Mouse (Mus musculus): Measurements from ENCODE around the gene Aldh3b1. TPM values are rescaled to one million over a fixed set of nuclear protein-coding genes. Genes with fewer than 3 reads are reported as not detected.

Aldh3b1 gene
- total RNA-seq, 1 experiment from 2014 or later = 1.6 TPM

DNA sequence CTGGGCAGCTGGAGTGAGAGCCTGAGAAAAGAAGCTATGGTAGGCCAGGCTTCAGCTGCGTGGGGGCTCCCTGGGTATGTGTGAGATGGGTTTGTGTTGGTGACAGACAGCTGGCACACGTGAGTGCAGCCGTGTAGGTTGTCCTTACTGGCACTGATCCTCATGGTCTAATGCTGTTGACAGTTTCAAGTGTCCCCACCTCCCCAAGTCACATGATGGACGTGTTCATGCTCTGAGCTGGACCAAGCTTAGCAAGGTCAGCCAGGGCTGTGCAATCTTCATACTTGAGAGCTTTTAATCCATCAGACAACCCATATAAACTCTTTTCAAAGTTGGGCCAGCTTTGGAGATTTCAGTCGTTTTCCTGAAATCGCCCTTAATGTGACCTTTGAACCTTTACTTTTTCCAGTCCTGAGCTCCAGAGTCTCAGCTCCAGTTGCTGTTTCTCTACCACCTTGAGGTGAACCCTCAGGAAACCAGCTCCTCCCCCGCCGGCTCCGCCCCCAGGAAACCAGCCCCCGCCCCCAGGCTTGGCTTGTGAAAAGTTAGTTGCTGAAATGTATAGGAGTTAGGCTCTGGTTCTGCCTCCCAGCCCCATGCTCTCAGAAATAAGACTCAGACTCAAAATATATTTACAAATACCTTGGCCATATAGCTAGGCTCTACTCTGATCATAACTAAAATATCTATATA lies 16.4 kb upstream of the Aldh3b1 start:
- ATAC-seq (replicated peaks; ENCODE audit: low read depth, poor library complexity, severe bottlenecking) = 0 out of 2 replicates have a peak, but pooled peaks have one; percentile 31

DNA sequence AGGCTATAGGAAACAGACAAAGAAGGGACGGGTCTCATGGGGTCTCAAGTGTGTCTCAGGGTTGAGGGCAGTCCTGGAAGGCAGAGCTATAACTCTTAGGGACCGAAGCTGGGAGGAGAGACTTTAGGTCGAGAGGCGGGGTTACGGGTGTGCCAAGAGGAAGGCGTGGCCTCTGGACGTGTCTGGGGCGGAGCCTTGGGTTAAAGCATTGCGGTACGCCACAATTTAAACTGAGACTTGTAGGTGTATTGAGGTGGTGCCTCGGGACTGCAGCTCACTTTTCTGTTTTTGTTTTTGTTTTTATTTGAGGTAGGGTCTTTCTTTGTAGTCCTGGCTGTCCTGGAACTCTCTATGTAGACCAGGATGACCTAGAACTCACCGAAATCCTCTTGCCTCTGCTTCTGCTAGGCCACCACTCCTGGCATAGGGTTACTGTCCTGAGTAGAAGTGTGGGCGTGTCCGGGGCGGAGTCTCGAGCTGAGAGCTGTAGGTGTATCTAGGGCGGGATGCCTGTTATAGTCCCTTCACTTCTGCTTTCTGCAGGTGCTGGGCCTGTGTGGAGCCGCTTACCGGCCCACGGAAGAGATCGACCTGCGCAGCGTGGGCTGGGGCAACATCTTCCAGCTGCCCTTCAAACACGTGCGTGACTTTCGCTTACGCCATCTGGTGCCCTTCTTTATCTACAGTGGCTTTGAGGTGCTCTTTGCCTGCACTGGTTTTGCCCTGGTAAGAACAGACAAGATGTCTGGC lies 13.6 kb upstream of the Aldh3b1 start:
- ATAC-seq (replicated peaks; ENCODE audit: low read depth, poor library complexity, severe bottlenecking) = peak; percentile 68

DNA sequence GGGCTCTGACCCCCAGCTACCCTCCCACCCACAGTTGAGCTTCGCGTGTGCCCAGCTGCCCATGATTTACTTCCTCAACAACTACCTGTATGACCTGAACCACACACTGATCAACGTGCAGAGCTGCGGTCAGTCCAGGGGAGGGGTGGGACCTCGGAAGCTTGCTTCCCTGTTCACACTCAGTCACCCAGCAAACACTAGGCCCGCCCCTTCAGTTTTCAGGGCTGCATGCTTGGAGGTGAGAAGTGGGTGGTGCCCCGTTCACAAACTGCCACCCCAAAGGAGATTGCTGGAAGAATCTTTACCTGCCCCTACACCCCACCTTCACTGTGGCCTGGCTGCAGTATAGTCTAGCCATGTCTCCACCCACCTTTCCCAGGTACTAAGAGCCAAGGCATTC lies 12.7 kb upstream of the Aldh3b1 start:
- ATAC-seq (replicated peaks; ENCODE audit: low read depth, poor library complexity, severe bottlenecking) = no peak

DNA sequence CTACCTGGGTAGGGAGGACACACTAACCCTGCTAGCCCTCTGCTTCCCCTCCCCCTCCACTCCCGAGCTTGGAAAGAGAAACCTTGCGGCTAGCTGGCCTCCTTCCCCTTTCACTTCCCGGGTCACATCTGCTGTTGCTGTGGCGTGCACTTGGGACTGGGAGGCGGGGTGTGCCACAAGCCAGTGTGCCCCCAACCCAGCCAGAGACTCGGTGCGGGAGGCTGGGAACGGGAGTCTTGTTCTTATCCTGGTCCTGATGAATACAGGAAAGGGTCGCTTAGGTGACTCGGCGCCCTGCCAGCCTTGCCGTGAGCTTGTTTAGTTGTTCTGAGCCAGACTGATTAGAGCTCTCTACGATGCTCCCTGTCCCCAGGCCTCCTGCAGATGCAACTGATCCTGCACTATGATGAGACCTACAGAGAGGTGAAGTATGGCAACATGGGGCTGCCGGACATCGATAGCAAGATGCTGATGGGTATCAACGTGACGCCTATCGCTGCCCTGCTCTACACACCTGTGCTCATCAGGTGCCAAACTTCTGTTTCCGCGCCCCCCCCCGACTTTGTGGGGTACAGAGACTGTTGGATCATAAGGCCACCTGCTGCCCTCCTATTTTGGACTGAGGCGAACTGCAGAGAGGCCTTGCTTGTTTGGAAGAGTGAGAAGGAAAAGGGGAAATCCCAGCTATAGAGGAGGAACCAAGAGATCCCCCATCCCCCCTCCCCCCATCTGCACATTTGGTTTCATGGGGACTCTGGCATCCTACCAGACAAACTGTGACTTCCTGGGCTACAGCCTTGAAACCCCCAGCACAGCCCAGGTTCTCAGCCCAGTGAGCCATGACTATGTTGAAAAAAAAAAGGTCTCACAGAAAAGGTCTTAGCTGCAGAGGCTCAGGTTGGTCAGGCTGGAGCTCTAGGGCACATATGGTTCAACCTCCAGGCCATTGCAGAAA lies 6.6 kb upstream of the Aldh3b1 start:
- peak; percentile 65 for ATAC-seq (replicated peaks; ENCODE audit: low read depth, poor library complexity, severe bottlenecking)

DNA sequence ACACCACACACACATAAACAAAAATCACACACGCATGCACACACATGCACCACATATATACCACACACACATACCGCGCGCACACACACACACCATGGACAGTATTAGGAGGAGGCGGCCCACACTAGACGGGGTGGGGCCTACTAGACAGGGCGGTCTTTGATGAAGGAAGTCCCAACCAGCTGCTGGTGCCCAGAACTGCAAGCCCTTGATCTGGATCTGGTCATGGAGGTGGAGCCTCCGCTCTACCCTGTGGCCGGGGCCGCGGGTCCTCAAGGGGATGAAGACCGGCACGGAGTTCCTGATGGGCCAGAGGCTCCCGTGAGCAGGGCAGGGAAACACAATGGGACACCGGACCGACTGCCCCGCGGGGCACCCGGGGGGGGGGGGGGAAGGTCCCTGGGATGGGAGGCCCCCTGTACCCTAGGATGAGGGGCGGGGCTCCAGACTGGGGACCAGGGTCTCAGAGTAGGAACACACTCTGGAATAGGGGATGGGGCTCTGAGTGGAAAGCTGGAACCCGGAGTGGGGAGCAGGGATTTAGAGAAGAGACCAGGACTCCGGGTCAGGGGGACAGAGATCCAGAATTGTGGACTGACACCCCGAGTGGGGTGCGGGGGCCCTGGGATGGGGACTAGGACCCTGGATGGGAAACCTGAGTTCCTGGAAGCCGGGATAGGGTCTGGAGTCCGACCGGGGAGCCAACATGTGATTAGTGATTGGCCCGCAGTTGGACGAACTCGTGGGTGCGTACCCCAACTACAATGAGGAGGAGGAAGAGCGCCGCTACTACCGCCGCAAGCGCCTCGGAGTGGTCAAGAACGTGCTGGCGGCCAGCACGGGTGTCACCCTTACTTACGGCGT lies 5.7 kb upstream of the Aldh3b1 start, which contains the start of gene Unc93b1:
Unc93b1 (plus strand) TSS at position 155 of the 864 bp plus-strand sequence.
- ATAC-seq (replicated peaks; ENCODE audit: low read depth, poor library complexity, severe bottlenecking) = peak; percentile 85

DNA sequence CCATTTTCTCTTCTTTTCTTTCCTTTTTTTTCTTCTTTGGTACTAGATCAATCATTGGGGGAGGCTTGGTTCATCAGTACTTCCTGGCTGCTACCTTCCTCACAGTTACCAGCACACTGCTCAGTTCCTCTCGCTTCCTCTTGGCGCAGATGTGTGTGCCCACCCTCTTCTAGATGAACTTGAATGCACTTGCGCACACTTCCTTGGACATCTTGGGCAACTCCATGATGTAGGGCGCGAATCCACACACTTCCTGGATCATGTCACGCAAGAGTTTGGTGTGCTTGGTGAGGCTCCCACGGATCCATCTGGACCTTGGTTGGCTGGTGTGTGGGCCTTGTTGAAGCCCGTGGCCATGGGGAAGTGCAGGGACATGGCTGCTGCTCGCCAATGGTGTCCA lies 2.1 kb upstream of the Aldh3b1 start:
- peak; percentile 14; the same call in 1 of the 2 replicates for ATAC-seq (replicated peaks; ENCODE audit: low read depth, poor library complexity, severe bottlenecking)

DNA sequence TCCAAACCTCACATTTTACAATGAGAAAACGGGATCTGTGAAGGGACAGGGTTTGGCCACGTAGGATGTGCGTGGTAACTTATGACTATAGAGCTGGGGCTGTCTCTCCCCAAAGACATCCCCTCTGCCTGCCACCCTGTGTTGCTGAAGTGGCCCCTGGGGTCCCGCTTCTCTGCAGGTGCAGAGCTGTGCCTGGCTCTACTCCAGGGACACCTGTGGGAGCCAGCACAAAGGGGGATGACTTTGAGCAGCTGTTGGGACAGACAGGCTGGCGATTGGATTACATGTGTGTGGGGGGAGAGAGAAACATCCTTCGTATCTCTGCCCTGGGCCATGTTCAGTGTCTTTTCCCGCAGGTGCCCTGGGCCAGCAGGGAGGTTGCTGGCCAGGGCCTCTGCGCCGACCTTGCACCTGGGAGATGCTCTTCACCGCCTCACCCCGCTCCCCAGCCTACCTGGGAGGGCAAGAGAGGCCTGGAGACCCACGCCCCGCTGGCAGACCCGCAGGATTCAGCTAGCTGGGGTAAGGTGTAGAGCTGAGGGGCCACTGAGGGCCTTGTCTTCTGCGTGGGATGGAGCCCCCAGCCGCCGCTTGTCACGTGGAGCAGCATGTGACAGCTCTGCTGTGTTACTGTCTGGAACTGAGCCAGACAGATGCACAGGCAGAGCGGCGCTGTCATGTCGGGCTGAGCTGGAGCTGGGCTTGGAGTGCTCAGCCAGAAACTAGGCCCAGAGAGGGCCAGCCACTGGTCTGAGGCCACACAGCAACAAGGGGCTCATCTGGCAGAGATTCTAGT lies 852 bp upstream of the Aldh3b1 start:
- no peak for ATAC-seq (replicated peaks; ENCODE audit: low read depth, poor library complexity, severe bottlenecking)

DNA sequence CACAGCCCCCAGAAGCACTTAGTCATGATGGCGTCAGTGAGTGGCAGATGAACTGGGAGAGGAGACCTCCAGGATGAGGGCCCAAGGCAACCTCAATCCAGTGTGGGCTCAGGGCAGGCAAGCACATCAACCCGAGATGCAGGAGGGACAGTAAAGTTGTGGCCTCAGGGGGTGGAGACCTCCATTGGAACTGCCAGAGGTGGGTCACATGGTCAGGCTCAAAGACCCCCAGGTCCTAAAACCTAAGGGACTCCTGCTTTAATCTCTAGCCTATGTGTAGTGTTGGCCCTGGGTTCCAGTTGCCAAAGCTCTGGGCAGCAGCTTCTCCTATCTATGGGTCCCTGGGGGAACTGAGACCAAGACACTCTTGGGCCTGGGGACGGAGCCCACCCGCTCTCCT lies 829 bp downstream of the Aldh3b1 start:
- ATAC-seq (replicated peaks; ENCODE audit: low read depth, poor library complexity, severe bottlenecking) = no peak

DNA sequence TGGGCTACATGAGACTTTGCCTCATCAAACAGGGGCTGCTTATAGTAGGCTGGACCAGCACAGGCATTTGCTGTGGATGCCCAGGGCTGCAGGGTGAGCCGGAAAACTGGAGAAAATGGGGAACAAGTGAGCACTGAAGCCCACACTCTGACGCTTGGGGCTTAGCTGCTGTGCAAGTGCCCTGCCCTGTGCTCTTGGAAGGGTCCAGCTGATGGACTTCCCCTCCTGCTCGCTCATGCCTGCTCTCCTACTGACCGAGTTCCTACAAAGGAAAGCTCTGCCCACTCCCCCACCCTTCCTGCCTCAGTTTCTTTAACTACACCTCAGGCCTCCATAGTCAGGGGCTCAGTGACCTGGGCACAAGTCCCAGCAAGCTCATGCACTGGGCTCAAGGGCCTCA lies 1.6 kb downstream of the Aldh3b1 start:
- no peak for ATAC-seq (replicated peaks; ENCODE audit: low read depth, poor library complexity, severe bottlenecking)

DNA sequence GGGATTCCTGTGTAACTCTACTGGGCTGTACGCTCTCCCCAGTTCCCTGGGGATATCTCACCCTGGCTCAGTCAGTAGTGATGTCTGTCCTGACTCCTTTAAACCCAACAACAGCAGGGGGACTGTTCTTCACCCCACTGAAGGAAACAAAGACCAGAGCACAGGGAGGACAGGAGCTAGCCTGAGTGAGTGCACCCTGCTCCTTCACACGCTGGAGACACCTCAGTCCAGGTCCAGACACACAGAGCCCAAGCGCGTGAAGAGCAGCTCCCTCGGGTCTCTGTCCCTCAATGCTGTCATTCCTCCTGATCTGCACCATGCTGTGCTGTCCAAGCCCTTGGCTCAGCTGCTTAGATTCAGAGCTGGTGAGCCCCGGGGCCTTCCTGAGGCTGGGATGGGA lies 2.9 kb downstream of the Aldh3b1 start:
- ATAC-seq (replicated peaks; ENCODE audit: low read depth, poor library complexity, severe bottlenecking) = no peak

DNA sequence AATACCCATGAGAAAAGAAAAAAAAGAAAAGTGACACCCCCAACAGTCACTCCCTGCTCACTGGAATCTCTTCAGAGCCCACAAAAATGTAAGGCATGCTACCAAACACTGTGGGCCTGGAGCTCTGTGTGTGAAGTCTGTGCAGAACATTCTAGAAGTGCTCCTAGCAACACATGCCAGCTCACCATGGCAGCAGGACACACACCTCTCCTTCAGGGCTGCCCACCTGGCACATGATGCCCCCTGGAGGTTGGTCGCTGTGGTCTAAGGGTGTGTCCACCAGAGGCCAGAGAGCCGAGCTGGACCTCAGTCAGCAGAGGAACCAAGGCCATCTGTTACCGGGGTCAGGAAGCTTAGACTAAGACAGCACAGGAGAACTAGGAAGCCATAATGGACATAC lies 3.3 kb downstream of the Aldh3b1 start:
- no peak for ATAC-seq (replicated peaks; ENCODE audit: low read depth, poor library complexity, severe bottlenecking)

DNA sequence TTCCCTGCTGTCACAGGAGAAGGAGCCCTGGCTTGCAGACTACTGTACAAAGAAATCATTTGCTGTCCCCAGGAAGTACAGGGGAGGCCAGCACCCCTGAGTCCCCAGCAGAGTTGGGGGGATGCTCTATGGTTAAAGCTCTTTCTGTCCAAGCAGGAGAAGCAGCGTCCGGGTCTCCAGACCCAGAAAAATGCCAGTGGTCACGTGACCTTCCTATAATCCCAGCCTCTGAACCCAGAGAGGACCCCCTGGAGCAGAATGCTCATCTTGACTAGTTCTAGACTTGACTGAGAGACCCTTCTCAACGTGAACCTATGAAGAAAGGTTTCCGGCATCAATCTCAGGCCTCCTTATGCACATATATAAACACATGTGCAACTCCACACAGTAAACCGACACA lies 3.7 kb downstream of the Aldh3b1 start:
- no peak for ATAC-seq (replicated peaks; ENCODE audit: low read depth, poor library complexity, severe bottlenecking)

DNA sequence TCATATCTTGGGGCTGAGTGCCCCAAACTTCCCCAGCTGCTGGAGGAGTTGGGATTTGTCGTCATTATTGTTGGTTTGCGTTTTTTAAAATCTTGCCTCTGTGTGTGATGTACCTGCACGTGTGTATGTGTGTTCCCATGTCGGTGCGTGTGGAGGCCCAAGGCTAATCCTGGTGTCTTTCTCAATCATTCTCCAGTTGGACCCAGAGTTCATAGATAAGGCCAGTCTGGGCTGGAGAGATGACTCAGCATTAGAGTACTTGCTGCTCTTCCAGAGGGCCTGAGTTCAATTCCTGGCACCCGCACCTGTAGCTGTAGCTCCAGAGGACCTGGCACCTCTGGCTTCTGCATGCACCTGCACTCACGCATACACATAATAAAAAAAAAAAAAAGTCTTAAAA lies 4.7 kb downstream of the Aldh3b1 start:
- ATAC-seq (replicated peaks; ENCODE audit: low read depth, poor library complexity, severe bottlenecking) = no peak

DNA sequence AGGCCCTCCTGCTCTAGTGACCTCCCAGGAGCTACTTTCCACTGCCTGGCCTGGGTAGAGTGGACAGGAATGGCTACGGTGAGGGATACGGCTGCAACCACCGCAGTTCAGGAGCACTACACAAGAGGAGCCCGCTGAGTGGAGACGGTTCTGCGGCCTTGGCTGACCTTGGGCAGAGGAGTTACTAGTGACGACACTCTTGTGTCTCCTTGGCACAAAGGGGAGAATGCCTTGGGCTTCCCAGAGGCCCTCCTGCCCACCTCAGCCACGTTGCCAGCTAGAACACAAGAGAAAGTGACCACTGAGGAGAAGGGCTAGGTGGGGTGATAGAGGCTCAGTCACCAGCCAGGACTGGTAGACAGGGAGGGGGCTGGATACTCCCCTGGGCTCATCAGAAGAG lies 5.4 kb downstream of the Aldh3b1 start:
- ATAC-seq (replicated peaks; ENCODE audit: low read depth, poor library complexity, severe bottlenecking) = no peak

DNA sequence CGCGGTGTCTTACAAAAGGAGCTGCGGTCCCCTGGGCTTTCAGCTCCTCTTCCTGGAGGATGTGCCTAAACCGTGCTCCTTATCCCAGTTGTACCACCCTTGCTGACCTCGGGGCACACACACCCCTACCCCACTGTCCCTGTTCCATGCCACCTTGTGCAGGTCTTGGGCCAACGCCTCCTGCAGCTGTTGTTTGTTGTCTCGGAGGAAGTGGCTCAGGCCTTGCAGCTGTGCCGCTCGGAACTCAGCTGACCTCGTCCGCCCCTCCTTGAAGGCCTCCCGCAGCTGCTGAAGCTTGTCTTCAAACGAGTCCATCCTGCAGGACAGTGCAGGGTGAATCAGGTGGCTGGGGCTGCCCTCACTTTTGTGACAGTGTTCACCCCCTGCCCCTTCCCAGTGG lies 6.0 kb downstream of the Aldh3b1 start:
- ATAC-seq (replicated peaks; ENCODE audit: low read depth, poor library complexity, severe bottlenecking) = peak; percentile 54

DNA sequence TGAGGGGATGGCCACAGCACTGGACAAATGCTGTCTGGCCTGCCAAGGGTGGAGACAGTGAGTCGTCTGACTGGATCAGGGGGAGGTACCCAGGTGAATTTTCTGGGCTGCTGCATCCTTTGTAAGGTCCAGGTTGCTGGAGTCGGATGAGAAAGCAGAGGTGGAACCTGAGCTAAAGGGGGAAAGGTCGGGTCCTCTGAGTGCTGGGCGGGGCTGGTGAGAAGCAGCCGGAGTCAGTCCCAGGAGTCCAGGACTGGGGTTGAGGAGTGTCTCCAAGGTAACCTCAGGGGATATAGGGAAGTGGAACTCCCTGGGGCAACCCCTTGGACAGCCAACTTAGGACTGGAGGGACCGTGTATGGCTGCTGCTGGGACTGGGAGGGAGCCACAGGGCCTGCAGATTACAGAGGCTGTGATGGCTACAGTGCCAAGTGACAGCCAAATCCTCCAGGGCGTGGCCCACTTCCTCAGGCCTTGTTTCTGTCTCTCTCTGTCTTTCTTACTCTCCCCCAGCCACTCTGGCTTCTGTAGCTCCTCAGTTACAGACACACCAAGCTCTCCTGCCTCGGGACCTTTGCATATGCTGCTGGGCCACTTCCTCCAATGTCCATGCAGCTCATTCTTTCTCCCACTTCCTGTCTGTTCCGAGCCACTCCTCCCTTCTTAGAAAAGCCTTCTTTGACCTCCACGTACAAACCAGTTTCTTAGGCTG lies 6.8 kb downstream of the Aldh3b1 start:
- peak; percentile 42 for ATAC-seq (replicated peaks; ENCODE audit: low read depth, poor library complexity, severe bottlenecking)

DNA sequence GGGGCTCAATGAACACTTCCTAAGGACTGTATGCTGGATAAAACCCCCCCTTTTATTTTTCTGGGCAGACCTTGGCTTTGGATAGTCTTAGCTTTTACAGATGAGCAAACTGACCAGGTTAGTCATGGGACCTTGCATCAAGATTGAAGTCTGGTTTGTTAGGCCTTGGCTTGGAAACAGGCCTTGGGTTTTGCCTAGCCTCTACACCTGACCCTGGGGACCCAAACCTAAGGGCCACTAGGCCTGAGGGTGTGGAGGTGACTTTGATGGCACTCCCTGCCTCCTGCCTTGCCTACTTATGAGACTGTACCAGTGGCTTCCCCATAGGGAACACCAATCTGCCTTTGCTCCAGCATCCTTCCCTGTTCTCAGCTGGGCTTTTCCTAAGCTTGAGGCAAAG lies 9.7 kb downstream of the Aldh3b1 start:
- no peak for ATAC-seq (replicated peaks; ENCODE audit: low read depth, poor library complexity, severe bottlenecking)

DNA sequence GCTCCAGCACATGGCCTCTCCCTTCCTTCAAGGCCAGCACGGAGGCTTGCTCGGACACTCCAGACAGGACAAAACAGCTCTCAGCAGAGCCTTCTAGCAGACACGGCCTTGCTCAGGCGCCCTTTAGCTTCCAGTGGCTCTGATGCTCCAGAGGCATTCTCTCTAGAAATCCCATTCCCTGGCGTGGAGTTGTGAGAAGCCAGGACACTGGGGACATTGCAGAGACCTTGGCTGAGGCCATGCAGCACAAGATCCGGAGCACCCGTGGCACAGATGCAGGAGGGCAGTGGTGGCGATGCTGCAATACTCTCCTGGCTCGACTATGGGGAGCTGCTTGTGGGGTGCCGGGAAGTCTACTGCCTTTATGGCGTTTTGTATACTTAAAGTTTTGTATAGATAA lies 12.9 kb downstream of the Aldh3b1 start:
- no peak for ATAC-seq (replicated peaks; ENCODE audit: low read depth, poor library complexity, severe bottlenecking)

Data from common myeloid progenitor, adult 5-6 weeks (primary cell).